Mouse (Mus musculus) G1E (cell line): ENCODE measurements around the gene Mgat4e. TPM values are rescaled to one million over a fixed set of nuclear protein-coding genes. Genes with fewer than 3 reads are reported as not detected.
"Not testable (repeated sequence)": the region's sequence is repeated elsewhere in the genome, so short reads cannot be mapped to it uniquely, and the experiment has no call there.

Source experiments
- ATAC-seq: 2 replicates; pipeline ENCODE4 v1.8.0; 2016; ENCODE audit warnings: mild to moderate bottlenecking; ENCODE audit not compliant: insufficient number of reproducible peaks, poor library complexity, low FRiP score, severe bottlenecking; ENCODE audit errors: extremely low read depth
- DNase-seq: peaks from one replicate; pipeline ENCODE4 v3.0.0; 2012; ENCODE audit warnings: low spot score
- H3K27me3 ChIP-seq: 2 replicates; pipeline ENCODE4 v1.6.1; 2012; ENCODE audit warnings: mild to moderate bottlenecking, low read length, inconsistent platforms; ENCODE audit not compliant: insufficient read depth
- H3K36me3 ChIP-seq: replicated peaks from 2 replicates; pipeline ENCODE3; 2012; ENCODE audit warnings: mild to moderate bottlenecking, inconsistent platforms
- H3K4me1 ChIP-seq: 2 replicates; pipeline ENCODE4 v1.6.1; 2012; ENCODE audit warnings: low read depth, low read length, inconsistent platforms, mixed read lengths; ENCODE audit not compliant: insufficient read depth
- H3K4me3 ChIP-seq: 2 replicates; pipeline ENCODE4 v1.5.1; 2012; ENCODE audit warnings: low read depth, mild to moderate bottlenecking, inconsistent platforms, low read length, moderate library complexity, mixed read lengths
- H3K9me3 ChIP-seq: replicated peaks from 2 replicates; pipeline ENCODE4 v1.6.1; 2012; ENCODE audit warnings: inconsistent platforms
- CTCF ChIP-seq: IDR thresholded peaks from 2 replicates; pipeline ENCODE4 v1.5.1; 2012; ENCODE audit warnings: low read depth, low read length, inconsistent platforms, mixed read lengths
- GATA1 ChIP-seq: IDR thresholded peaks from 2 replicates; pipeline ENCODE4 v1.6.1; 2012; ENCODE audit warnings: borderline replicate concordance, low read length, inconsistent platforms, mixed read lengths
- GATA2 ChIP-seq: IDR thresholded peaks from 2 replicates; pipeline ENCODE4 v1.6.1; 2012; ENCODE audit warnings: low read depth, low read length, inconsistent platforms, borderline replicate concordance
- POLR2AphosphoS5 ChIP-seq: IDR thresholded peaks from 2 replicates; pipeline ENCODE4 v1.6.1; 2012; ENCODE audit warnings: low read depth, low read length, inconsistent platforms; ENCODE audit not compliant: insufficient replicate concordance
- TAL1 ChIP-seq: conservative IDR thresholded peaks from 2 replicates; pipeline ENCODE4 v1.6.1; 2012; ENCODE audit warnings: low read depth, low read length, inconsistent platforms, mixed read lengths
- polyA plus RNA-seq: library from polyadenylated mRNA; stranded (reverse); fragments of >175 nt; gene quantifications from 2 replicates; pipeline ENCODE4 v1.2.3, GENCODE M21; 2012
- total RNA-seq, 2 experiments: library from RNA; stranded (forward) in 1 of 2; stranded (reverse) in 1 of 2; fragments of 200-1000 nt in 1 of 2; fragments of >200 nt in 1 of 2; fragmentation: Nextera tagmentation in 1 of 2; gene quantifications; 2 replicates each; pipeline ENCODE4 v1.2.3; 2014 to 2017

The Mgat4e gene
- total and polyA plus RNA-seq, 3 experiments, result 0.38 TPM; not detected in 2

DNA sequence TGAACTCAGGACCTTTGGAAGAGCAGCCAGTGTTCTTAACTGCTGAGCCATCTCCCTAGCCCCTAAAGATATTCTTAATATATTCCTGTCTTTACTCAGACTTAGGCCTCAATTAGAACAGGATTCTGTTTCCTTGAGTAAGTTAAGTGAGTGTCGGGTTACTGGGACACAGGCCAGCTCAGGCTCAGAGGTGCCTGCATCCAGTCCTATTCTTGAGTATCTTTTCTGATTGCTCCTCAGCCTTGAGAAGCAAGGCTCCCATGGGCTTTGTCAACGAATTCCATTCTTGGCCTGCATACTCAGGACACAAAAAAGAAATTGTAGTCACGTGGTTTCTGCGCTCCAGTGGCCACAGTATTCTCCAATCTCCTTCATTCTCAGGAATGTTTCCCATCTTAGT lies 1.3 kb downstream of the Mgat4e start:
- no peak for ATAC-seq
- H3K4me1 ChIP-seq, result peaks cover 8% of the 10 kb centered on the region
- H3K4me3 ChIP-seq, result no peak overlapping the region
- H3K27me3 ChIP-seq, result peaks cover 31% of the 10 kb centered on the region
- H3K36me3 ChIP-seq, result no peaks in the 10 kb centered on the region
- H3K9me3 ChIP-seq, result peaks cover 9% of the 10 kb centered on the region
- TF ChIP-seq GATA2 (no peak), GATA1 (no peak), CTCF (no peak), POLR2AphosphoS5 (no peak), TAL1 (no peak)
- DNase-seq, result no peak

DNA sequence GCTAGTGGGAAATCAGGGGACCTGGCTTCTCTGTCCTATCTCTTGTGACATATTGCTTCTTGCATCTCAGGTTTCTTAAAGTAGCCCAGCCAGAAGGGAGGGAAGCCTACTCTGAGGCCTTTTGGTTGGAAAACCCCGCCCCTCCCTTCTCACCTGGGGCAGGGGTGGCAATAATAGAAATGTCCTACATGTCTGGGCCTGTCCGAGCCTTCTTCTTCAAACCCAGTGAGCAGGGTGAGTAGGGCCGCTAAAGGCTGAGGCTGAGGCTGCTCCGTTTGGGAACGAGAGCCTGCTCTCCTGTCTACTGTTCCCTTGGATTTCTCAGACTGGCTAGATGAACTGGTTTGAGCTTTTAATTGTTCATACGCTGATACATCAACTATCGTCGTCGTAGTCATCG lies 8.9 kb downstream of the Mgat4e start:
- Histone ChIP-seq H3K27me3 (peaks cover 40% of the 10 kb centered on the region), H3K4me3 (no peak overlapping the region), H3K9me3 (peaks cover 9% of the 10 kb centered on the region), H3K4me1 (0 out of 2 replicates have a peak, but pooled peaks cover 2% of the 10 kb centered on the region), H3K36me3 (no peaks in the 10 kb centered on the region)
- no peak for DNase-seq
- ATAC-seq, result no peak
- TF ChIP-seq GATA2 (no peak), POLR2AphosphoS5 (no peak), CTCF (no peak), TAL1 (no peak), GATA1 (no peak)

- Histone ChIP-seq H3K36me3 (no peaks in the 10 kb centered on the region), H3K9me3 (no peaks in the 10 kb centered on the region), H3K4me3 (no peak overlapping the region), H3K27me3 (peaks cover 18% of the 10 kb centered on the region), H3K4me1 (no peaks in the 10 kb centered on the region)
- TF ChIP-seq GATA2 (no peak), GATA1 (no peak), CTCF (no peak), TAL1 (no peak), POLR2AphosphoS5 (no peak)
- DNase-seq (no peak), ATAC-seq (no peak)
Observed at GRCm38 (mm10) chr1:134535513-134535912, 14.0 kb downstream of the Mgat4e start.

DNA sequence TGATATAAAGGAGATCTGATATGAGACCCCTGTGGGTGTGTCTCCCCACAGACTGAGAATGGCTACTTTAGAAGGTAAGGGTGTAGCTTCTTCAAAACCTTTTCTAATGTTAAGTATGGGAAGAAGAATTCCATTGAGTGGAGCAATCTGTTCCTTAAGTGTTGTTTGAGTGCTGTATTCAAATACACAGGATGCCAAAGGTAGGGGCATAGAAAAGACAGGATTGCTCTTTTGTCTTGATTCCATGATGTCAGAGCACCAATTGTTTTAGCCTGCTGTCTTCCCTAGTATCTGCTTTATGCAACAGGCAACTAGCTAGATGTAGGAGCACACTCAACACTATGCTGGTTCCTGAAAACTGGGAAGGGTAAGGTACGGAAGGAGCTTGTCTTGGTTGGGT lies 14.4 kb downstream of the Mgat4e start:
- Histone ChIP-seq H3K4me1 (no peaks in the 10 kb centered on the region), H3K36me3 (no peaks in the 10 kb centered on the region), H3K27me3 (peaks cover 18% of the 10 kb centered on the region), H3K4me3 (no peak overlapping the region), H3K9me3 (no peaks in the 10 kb centered on the region)
- DNase-seq (no peak), ATAC-seq (no peak)
- TF ChIP-seq CTCF, result no peak
- TF ChIP-seq TAL1, result no peak
- no peak for TF ChIP-seq GATA2
- TF ChIP-seq POLR2AphosphoS5, result no peak
- no peak for TF ChIP-seq GATA1

GRCm38 (mm10) chr1:134533710-134534109 lies 15.8 kb downstream of the Mgat4e start:
- not testable (repeated sequence) for H3K36me3 ChIP-seq, H3K9me3 ChIP-seq, H3K4me1 ChIP-seq, ATAC-seq, H3K4me3 ChIP-seq, DNase-seq
- peaks cover 16% of the 10 kb centered on the region for H3K27me3 ChIP-seq

GRCm38 (mm10) chr1:134530618-134531017 lies 18.9 kb downstream of the Mgat4e start:
- H3K36me3 ChIP-seq, result no peaks in the 10 kb centered on the region
- TF ChIP-seq GATA2 (no peak), CTCF (no peak), POLR2AphosphoS5 (no peak)
- no peak for ATAC-seq
- H3K4me3 ChIP-seq, result no peak overlapping the region
- no peaks in the 10 kb centered on the region for H3K27me3 ChIP-seq
- no peaks in the 10 kb centered on the region for H3K9me3 ChIP-seq
- H3K4me1 ChIP-seq, result peaks cover 11% of the 10 kb centered on the region
- no peak for DNase-seq

- DNase-seq, result no peak
- H3K4me1 ChIP-seq, result peaks cover 18% of the 10 kb centered on the region
- no peak overlapping the region for H3K4me3 ChIP-seq
- H3K9me3 ChIP-seq, result no peaks in the 10 kb centered on the region
- no peaks in the 10 kb centered on the region for H3K27me3 ChIP-seq
- no peaks in the 10 kb centered on the region for H3K36me3 ChIP-seq
- peak; percentile 45; the same call in 1 of the 2 replicates for ATAC-seq
- no peak for TF ChIP-seq CTCF
- TF ChIP-seq TAL1, result no peak; the same call in 1 of the 2 replicates
- no peak for TF ChIP-seq GATA1
- TF ChIP-seq POLR2AphosphoS5, result no peak
- no peak for TF ChIP-seq GATA2
Observed at GRCm38 (mm10) chr1:134526752-134527151, 22.7 kb downstream of the Mgat4e start.
